In the genomic region with DNA sequence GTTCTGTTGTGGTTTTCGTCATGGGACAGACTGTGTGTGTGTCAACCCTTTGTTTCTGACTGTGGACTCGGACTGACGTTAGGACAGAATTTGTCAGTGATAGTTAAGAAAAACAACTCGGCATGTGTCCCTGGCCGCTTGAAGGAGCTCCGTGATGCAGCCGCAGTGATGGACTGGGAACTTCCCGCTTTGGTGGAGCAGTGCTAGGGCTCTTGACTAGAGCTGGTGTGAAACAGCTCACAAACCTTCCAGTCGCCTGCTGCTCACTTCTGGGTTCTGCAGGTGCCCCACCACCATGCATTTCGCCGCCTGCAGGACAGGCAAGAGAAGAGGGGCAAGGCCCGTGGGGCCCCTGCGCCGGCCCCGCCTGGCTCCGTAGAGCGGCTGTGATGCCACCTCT, we compare ENCODE assay signal across 19 mouse cellular contexts. TPM values are rescaled to one million over a fixed set of nuclear protein-coding genes. Genes with fewer than 3 reads are reported as not detected.
DNase-seq lines count a peak whose midpoint lies in the region; TF ChIP-seq lines count a peak whose summit lies in the region.
"Had no signal": no experiment of that assay in that cellular context is flagged by ENCODE, and none has a peak within 500 bp of the region (broad histone marks: within the 10 kb centered on the region; RNA-seq: fewer than 3 reads in every experiment).

No protein-coding gene starts in this region.

- H3K9me3 ChIP-seq in heart, embryonic 10.5 days: no peaks in the 10 kb centered on the region

- no peak for TF ChIP-seq POLR2A in spleen, adult 2 months (IDR thresholded peaks at IDR 0.05; ENCODE audit: low read depth, low read length)

- WGBS in heart, embryonic 10.5 days: 50% methylated on average over 17 of the region's 17 CpGs
- WGBS in spleen, adult 2 months: 36% methylated on average over 17 of the region's 17 CpGs

- H3K4me3 ChIP-seq in heart, embryonic 10.5 days: peak overlapping the region; percentile 37
- H3K4me3 ChIP-seq in spleen, adult 2 months (ENCODE audit: extremely low read depth, insufficient read depth, insufficient read length): no peak overlapping the region
- H3K4me3 ChIP-seq: erythroblast, embryonic 14.5 days; left cerebral cortex, adult 2 months had no signal

- no peak overlapping the region for H3K27ac ChIP-seq in heart, embryonic 10.5 days
- peak overlapping the region; percentile 20; the same call in 1 of the 2 replicates for H3K27ac ChIP-seq in spleen, adult 2 months (ENCODE audit: insufficient read depth, low read length)
- H3K27ac ChIP-seq: left cerebral cortex, adult 2 months had no signal

- DNase-seq in heart, embryonic 10.5 days (ENCODE audit: low spot score): no peak
- DNase-seq in heart, postnatal 4 days: no peak
- DNase-seq in spleen, adult 2 months (ENCODE audit: low read depth in 1 of 2, low spot score in 2 of 2): no peak
- DNase-seq in spleen, postnatal 4 days (ENCODE audit: low spot score in 2 of 2): no peak
- DNase-seq in induced T-regulatory cell, adult 2 months (ENCODE audit: low read depth): peak; percentile 66
- DNase-seq in layer of hippocampus, adult 9-10 months (ENCODE audit: low spot score): no peak
- DNase-seq in right cerebral cortex, adult 2 months (ENCODE audit: low spot score in 2 of 2): no peak
- DNase-seq in adrenal gland, adult 18-20 months (ENCODE audit: low spot score in 2 of 2): no peak
- DNase-seq: cerebellum, postnatal 14 days; kidney, adult 8-10 months; lung, adult 18-20 months; lung, postnatal 4 days; midbrain, embryonic 14.5 days; right cerebral cortex, postnatal 14 days had no signal

- TF ChIP-seq CTCF in spleen, adult 2 months (IDR thresholded peaks at IDR 0.05; ENCODE audit: extremely low read depth, insufficient read depth, insufficient read length, insufficient replicate concordance): no peak

- H3K36me3 ChIP-seq in heart, embryonic 10.5 days: no peaks in the 10 kb centered on the region
- no peaks in the 10 kb centered on the region for H3K36me3 ChIP-seq in spleen, adult 2 months (ENCODE audit: control insufficient read depth, insufficient read depth, low read length)

- H3K4me1 ChIP-seq in heart, embryonic 10.5 days: peaks cover 7% of the 10 kb centered on the region
- peaks cover 3% of the 10 kb centered on the region; the same call in 1 of the 2 replicates for H3K4me1 ChIP-seq in spleen, adult 2 months (ENCODE audit: control insufficient read depth, insufficient read depth, insufficient read length)

- no peaks in the 10 kb centered on the region for H3K27me3 ChIP-seq in heart, embryonic 10.5 days (ENCODE audit: insufficient read depth, poor library complexity, severe bottlenecking)
- no peaks in the 10 kb centered on the region for H3K27me3 ChIP-seq in spleen, adult 2 months (ENCODE audit: control insufficient read depth, insufficient read depth, low read length)

RNA-seq across cellular contexts. Expression of gene Ffar2, which starts 8.7 kb away (rescaled TPM):
- polyA plus RNA-seq in heart, embryonic 10.5 days (2016; fragmentation: Nextera tagmentation; extraction: Ambion mirVana): 0.20 TPM in 1 of 2 replicates, not detected in the other
- total RNA-seq in heart, postnatal 4 days (2021): not detected
- 19.2 and 38.6 TPM in 2 replicates for polyA plus RNA-seq in spleen, adult 2 months (2012; rRNA removed)
- 10 to 100 TPM in 1 of 2 experiments, 1 to 10 TPM in 1; 1.6 to 10.5 TPM for total RNA-seq in adrenal gland, adult 18-20 months (2021)
- total RNA-seq: left cerebral cortex, adult 2 months had no signal
- polyA plus RNA-seq: erythroblast, embryonic 14.5 days; limb, embryonic 11.5 days; midbrain, embryonic 14.5 days had no signal

RNA-seq across cellular contexts. Expression of gene Ffar3, which starts 23.7 kb away (rescaled TPM):
- polyA plus RNA-seq in heart, embryonic 10.5 days (2016; fragmentation: Nextera tagmentation; extraction: Ambion mirVana): 0.10 and 0.17 TPM in 2 replicates
- not detected for total RNA-seq in heart, postnatal 4 days (2021)
- polyA plus RNA-seq in spleen, adult 2 months (2012; rRNA removed): 0.59 and 0.84 TPM in 2 replicates
- under 1 TPM; 0.23 to 0.26 TPM for total RNA-seq in adrenal gland, adult 18-20 months (2021)
- total RNA-seq: gastrocnemius, adult 8-10 months; left cerebral cortex, adult 2 months had no signal
- polyA plus RNA-seq: erythroblast, embryonic 14.5 days; heart, postnatal 0 days; midbrain, embryonic 14.5 days had no signal

RNA-seq across cellular contexts. Expression of gene Ffar1, which starts 29.1 kb away (rescaled TPM):
- polyA plus RNA-seq in heart, embryonic 10.5 days (2016; fragmentation: Nextera tagmentation; extraction: Ambion mirVana): not detected in 2 replicates
- not detected for total RNA-seq in heart, postnatal 4 days (2021)
- polyA plus RNA-seq in spleen, adult 2 months (2012; rRNA removed): 17.0 and 20.1 TPM in 2 replicates
- total RNA-seq in adrenal gland, adult 18-20 months (2021): not detected
- total RNA-seq: gastrocnemius, adult 8-10 months; left cerebral cortex, adult 2 months had no signal
- polyA plus RNA-seq: erythroblast, embryonic 14.5 days; heart, postnatal 0 days; limb, embryonic 11.5 days; midbrain, embryonic 14.5 days had no signal

RNA-seq across cellular contexts. Expression of gene Krtdap, which starts 44.6 kb away (rescaled TPM):
- polyA plus RNA-seq in heart, embryonic 10.5 days (2016; fragmentation: Nextera tagmentation; extraction: Ambion mirVana): not detected in 2 replicates
- total RNA-seq in heart, postnatal 4 days (2021): not detected
- not detected in 2 replicates for polyA plus RNA-seq in spleen, adult 2 months (2012; rRNA removed)
- total RNA-seq in adrenal gland, adult 18-20 months (2021): 1 to 10 TPM in 1 of 2 experiments, not detected in 1; 2.5 TPM
- total RNA-seq: left cerebral cortex, adult 2 months had no signal
- polyA plus RNA-seq: erythroblast, embryonic 14.5 days; limb, embryonic 11.5 days; midbrain, embryonic 14.5 days had no signal

RNA-seq across cellular contexts. Expression of gene Cd22, which starts 47.9 kb away (rescaled TPM):
- not detected in 2 replicates for polyA plus RNA-seq in heart, embryonic 10.5 days (2016; fragmentation: Nextera tagmentation; extraction: Ambion mirVana)
- total RNA-seq in heart, postnatal 4 days (2021): 1 to 10 TPM in 1 of 2 experiments, under 1 TPM in 1; 0.09 to 1.2 TPM
- polyA plus RNA-seq in spleen, adult 2 months (2012; rRNA removed): 269 and 316 TPM in 2 replicates
- total RNA-seq in adrenal gland, adult 18-20 months (2021): under 1 TPM; 0.70 TPM
- total RNA-seq: gastrocnemius, adult 8-10 months; left cerebral cortex, adult 2 months had no signal
- polyA plus RNA-seq: erythroblast, embryonic 14.5 days; limb, embryonic 11.5 days; midbrain, embryonic 14.5 days had no signal
